Mouse (Mus musculus): ENCODE data around the gene Ankrd61. TPM values are rescaled to one million over a fixed set of nuclear protein-coding genes. Genes with fewer than 3 reads are reported as not detected.

Gene Ankrd61
- polyA plus RNA-seq (2012; fragmentation: generic; extraction: Trizol) = 0.25 TPM

- peaks cover 21% of the 10 kb centered on the region for H3K36me3 ChIP-seq (ENCODE audit: control insufficient read depth, insufficient read depth)
- TF ChIP-seq MYOD1 (IDR thresholded peaks at IDR 0.05; ENCODE audit: control insufficient read depth in 1 of 3, insufficient read length in 2 of 3, low read depth in 2 of 3) (no peak), REST (IDR thresholded peaks at IDR 0.05; ENCODE audit: insufficient read depth, insufficient read length) (no peak), TCF3 (IDR thresholded peaks at IDR 0.05; ENCODE audit: insufficient read length, low read depth) (no peak), POLR2A (IDR thresholded peaks at IDR 0.05; ENCODE audit: insufficient read length, low read depth) (no peak), SRF (IDR thresholded peaks at IDR 0.05; ENCODE audit: control insufficient read depth, insufficient read length, low read depth) (no peak), POLR2AphosphoS2 (IDR thresholded peaks at IDR 0.05; ENCODE audit: insufficient read length, low read depth) (no peak), USF1 (IDR thresholded peaks at IDR 0.05; ENCODE audit: low read depth) (no peak), MYOG (IDR thresholded peaks at IDR 0.05; ENCODE audit: control insufficient read depth in 1 of 3, insufficient read depth in 1 of 3, insufficient read length in 2 of 3, low read depth in 2 of 3) (no peak), E2F4 (IDR thresholded peaks at IDR 0.05; ENCODE audit: insufficient read depth) (no peak), TCF12 (IDR thresholded peaks at IDR 0.05; ENCODE audit: insufficient read depth, poor library complexity, severe bottlenecking) (no peak), MAX (IDR thresholded peaks at IDR 0.05; ENCODE audit: low read depth) (no peak), CEBPB (IDR thresholded peaks at IDR 0.05; ENCODE audit: insufficient read depth, poor library complexity, severe bottlenecking) (no peak)
- H3K4me2 ChIP-seq (ENCODE audit: low read depth) = no peak within 1 kb of the TSS
- no peaks in the 10 kb centered on the region for H3K27me3 ChIP-seq (ENCODE audit: control insufficient read depth, insufficient read depth, insufficient read length)
- H3K4me3 ChIP-seq = no peak within 1 kb of the TSS
- no peaks in the 10 kb centered on the region for H3K79me2 ChIP-seq (ENCODE audit: control insufficient read depth, insufficient read depth)
- no peak within 1 kb of the TSS for H3ac ChIP-seq (ENCODE audit: control insufficient read depth, insufficient read length)
Observed at GRCm38 (mm10) chr5:143897635-143898330, at the start of gene Ankrd61. Gene Ankrd61, minus strand, starts transcription at chr5:143897685.

GRCm38 (mm10) chr5:143943231-143944125 is 46.0 kb upstream of the Ankrd61 start:
- TF ChIP-seq MYOD1 (IDR thresholded peaks at IDR 0.05; ENCODE audit: control insufficient read depth in 1 of 3, insufficient read length in 2 of 3, low read depth in 2 of 3) (no peak), TCF12 (IDR thresholded peaks at IDR 0.05; ENCODE audit: insufficient read depth, poor library complexity, severe bottlenecking) (no peak), MAX (IDR thresholded peaks at IDR 0.05; ENCODE audit: low read depth) (no peak), POLR2AphosphoS2 (IDR thresholded peaks at IDR 0.05; ENCODE audit: insufficient read length, low read depth) (no peak), CEBPB (IDR thresholded peaks at IDR 0.05; ENCODE audit: insufficient read depth, poor library complexity, severe bottlenecking) (no peak), REST (IDR thresholded peaks at IDR 0.05; ENCODE audit: insufficient read depth, insufficient read length) (no peak), SRF (IDR thresholded peaks at IDR 0.05; ENCODE audit: control insufficient read depth, insufficient read length, low read depth) (no peak), E2F4 (IDR thresholded peaks at IDR 0.05; ENCODE audit: insufficient read depth) (no peak), POLR2A (IDR thresholded peaks at IDR 0.05; ENCODE audit: insufficient read length, low read depth) (no peak), MYOG (IDR thresholded peaks at IDR 0.05; ENCODE audit: control insufficient read depth in 1 of 3, insufficient read depth in 1 of 3, insufficient read length in 2 of 3, low read depth in 2 of 3) (no peak)
- H3K79me2 ChIP-seq (ENCODE audit: control insufficient read depth, insufficient read depth) = no peaks in the 10 kb centered on the region

GRCm38 (mm10) chr5:143941588-143941987 is 44.1 kb upstream of the Ankrd61 start:
- H3K4me3 ChIP-seq = no peak overlapping the region
- no peak overlapping the region for H3K4me2 ChIP-seq (ENCODE audit: low read depth)
- H3K36me3 ChIP-seq (ENCODE audit: control insufficient read depth, insufficient read depth) = no peaks in the 10 kb centered on the region
- no peaks in the 10 kb centered on the region for H3K79me2 ChIP-seq (ENCODE audit: control insufficient read depth, insufficient read depth)
- peaks cover 10% of the 10 kb centered on the region for H3K27me3 ChIP-seq (ENCODE audit: control insufficient read depth, insufficient read depth, insufficient read length)
- no peak overlapping the region for H3ac ChIP-seq (ENCODE audit: control insufficient read depth, insufficient read length)
- TF ChIP-seq USF1 (IDR thresholded peaks at IDR 0.05; ENCODE audit: low read depth) = no peak
- no peak for TF ChIP-seq MYOD1 (IDR thresholded peaks at IDR 0.05; ENCODE audit: control insufficient read depth in 1 of 3, insufficient read length in 2 of 3, low read depth in 2 of 3)
- no peak for TF ChIP-seq POLR2AphosphoS2 (IDR thresholded peaks at IDR 0.05; ENCODE audit: insufficient read length, low read depth)
- TF ChIP-seq E2F4 (IDR thresholded peaks at IDR 0.05; ENCODE audit: insufficient read depth) = no peak
- no peak for TF ChIP-seq TCF12 (IDR thresholded peaks at IDR 0.05; ENCODE audit: insufficient read depth, poor library complexity, severe bottlenecking)
- TF ChIP-seq CEBPB (IDR thresholded peaks at IDR 0.05; ENCODE audit: insufficient read depth, poor library complexity, severe bottlenecking) = no peak
- TF ChIP-seq MAX (IDR thresholded peaks at IDR 0.05; ENCODE audit: low read depth) = no peak
- no peak for TF ChIP-seq SRF (IDR thresholded peaks at IDR 0.05; ENCODE audit: control insufficient read depth, insufficient read length, low read depth)
- TF ChIP-seq REST (IDR thresholded peaks at IDR 0.05; ENCODE audit: insufficient read depth, insufficient read length) = no peak
- no peak for TF ChIP-seq TCF3 (IDR thresholded peaks at IDR 0.05; ENCODE audit: insufficient read length, low read depth)
- TF ChIP-seq POLR2A (IDR thresholded peaks at IDR 0.05; ENCODE audit: insufficient read length, low read depth) = no peak

More at GRCm38 (mm10) chr5:143943231-143944125, 46.0 kb upstream of the Ankrd61 start:
- H3K36me3 ChIP-seq (ENCODE audit: control insufficient read depth, insufficient read depth) = no peaks in the 10 kb centered on the region
- no peak overlapping the region for H3ac ChIP-seq (ENCODE audit: control insufficient read depth, insufficient read length)
- H3K27me3 ChIP-seq (ENCODE audit: control insufficient read depth, insufficient read depth, insufficient read length) = peaks cover 15% of the 10 kb centered on the region
- no peak overlapping the region for H3K4me2 ChIP-seq (ENCODE audit: low read depth)
- no peak overlapping the region for H3K4me3 ChIP-seq

- H3K4me3 ChIP-seq = no peak overlapping the region
- H3K27me3 ChIP-seq (ENCODE audit: control insufficient read depth, insufficient read depth, insufficient read length) = no peaks in the 10 kb centered on the region
- no peak overlapping the region for H3K4me2 ChIP-seq (ENCODE audit: low read depth)
- no peaks in the 10 kb centered on the region for H3K36me3 ChIP-seq (ENCODE audit: control insufficient read depth, insufficient read depth)
- no peak overlapping the region for H3ac ChIP-seq (ENCODE audit: control insufficient read depth, insufficient read length)
- H3K79me2 ChIP-seq (ENCODE audit: control insufficient read depth, insufficient read depth) = no peaks in the 10 kb centered on the region
- no peak for TF ChIP-seq POLR2AphosphoS2 (IDR thresholded peaks at IDR 0.05; ENCODE audit: insufficient read length, low read depth)
- TF ChIP-seq TCF12 (IDR thresholded peaks at IDR 0.05; ENCODE audit: insufficient read depth, poor library complexity, severe bottlenecking) = no peak
- TF ChIP-seq REST (IDR thresholded peaks at IDR 0.05; ENCODE audit: insufficient read depth, insufficient read length) = no peak
- TF ChIP-seq USF1 (IDR thresholded peaks at IDR 0.05; ENCODE audit: low read depth) = no peak
- no peak for TF ChIP-seq MAX (IDR thresholded peaks at IDR 0.05; ENCODE audit: low read depth)
Observed at GRCm38 (mm10) chr5:143936156-143936555, 38.7 kb upstream of the Ankrd61 start.
